Mouse (Mus musculus): ENCODE measurements around the gene Gm6309.

DNA sequence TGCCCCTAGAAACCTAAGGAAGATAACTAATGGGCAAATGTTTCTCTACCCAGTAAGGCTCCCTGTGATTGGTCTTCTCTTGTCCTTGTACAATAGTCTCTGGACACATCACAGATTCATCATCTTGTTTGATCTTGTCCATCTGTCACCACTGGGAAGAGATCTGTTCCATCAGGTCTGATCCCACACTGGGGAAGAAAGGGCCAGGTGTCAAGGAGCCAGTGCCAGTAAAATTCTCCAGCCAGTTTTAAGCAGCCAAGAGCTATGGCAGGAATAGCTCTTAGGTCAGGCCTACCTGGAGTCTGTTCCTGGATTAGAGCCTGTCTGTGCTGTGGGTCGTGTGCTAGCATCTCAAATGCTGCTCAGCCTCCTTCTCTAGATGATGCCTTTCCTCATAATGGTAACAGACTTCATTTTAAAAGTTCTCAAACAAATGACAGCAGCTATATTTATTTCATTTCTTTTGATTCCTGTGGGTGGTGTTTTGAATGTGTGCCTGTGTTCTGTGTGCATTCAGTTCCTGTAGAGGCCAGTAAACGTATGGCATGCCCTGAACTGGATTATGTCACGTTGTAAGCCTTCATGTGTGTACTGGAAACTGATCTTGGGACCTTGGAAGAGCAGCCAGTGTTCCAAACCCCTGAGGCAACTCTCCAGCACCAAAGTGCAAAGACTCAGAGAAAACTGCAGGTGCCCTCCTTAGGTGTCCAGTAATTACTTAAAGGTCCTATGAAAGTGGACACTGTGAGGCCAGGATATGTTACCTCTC lies 20.2 kb upstream of the Gm6309 start:
- TF ChIP-seq CTCF (IDR thresholded peaks at IDR 0.05; ENCODE audit: low read depth) (no peak), EP300 (IDR thresholded peaks at IDR 0.05; ENCODE audit: low read depth) (no peak)

All from heart, postnatal 0 days (tissue).